Mouse (Mus musculus) embryonic facial prominence, embryonic 12.5 days (tissue): ENCODE results near the gene Relt. TPM values are rescaled to one million over a fixed set of nuclear protein-coding genes. Genes with fewer than 3 reads are reported as not detected.
"Not testable (repeated sequence)": the region's sequence is repeated elsewhere in the genome, so short reads cannot be mapped to it uniquely, and the experiment has no call there.

Source experiments
- ATAC-seq: fragments of 200-750 bp; cut with Nextera tagmentation; 2 replicates; pipeline ENCODE4 v1.8.0; 2017; ENCODE audit not compliant: insufficient number of reproducible peaks, insufficient read depth, low FRiP score, low TSS enrichment
- H3K27ac ChIP-seq: fragments of 300-500 bp; sonication (generic); 2 replicates; pipeline ENCODE4 v1.5.1; 2016; ENCODE audit warnings: mild to moderate bottlenecking
- H3K27me3 ChIP-seq: fragments of 300-500 bp; sonication (generic); 2 replicates; pipeline ENCODE4 v1.6.1; 2016; ENCODE audit warnings: mild to moderate bottlenecking, moderate library complexity
- H3K36me3 ChIP-seq: fragments of 300-500 bp; sonication (generic); 2 replicates; pipeline ENCODE4 v1.6.1; 2016; ENCODE audit warnings: mild to moderate bottlenecking
- H3K4me1 ChIP-seq: fragments of 300-500 bp; sonication (generic); 2 replicates; pipeline ENCODE4 v1.6.1; 2016
- H3K4me2 ChIP-seq: fragments of 300-500 bp; sonication (generic); replicated peaks from 2 replicates; pipeline ENCODE4 v1.6.1; 2016; ENCODE audit warnings: mild to moderate bottlenecking, moderate library complexity
- H3K4me3 ChIP-seq: fragments of 300-500 bp; sonication (generic); 2 replicates; pipeline ENCODE4 v1.5.1; 2016; ENCODE audit warnings: mild to moderate bottlenecking
- H3K9ac ChIP-seq: fragments of 300-500 bp; sonication (generic); 2 replicates; pipeline ENCODE4 v1.6.1; 2016; ENCODE audit warnings: mild to moderate bottlenecking, moderate library complexity
- H3K9me3 ChIP-seq: fragments of 300-500 bp; sonication (generic); 2 replicates; pipeline ENCODE4 v1.6.1; 2016; ENCODE audit warnings: mild to moderate bottlenecking, moderate library complexity
- WGBS: fragments of 180-500 bp; shearing (Covaris S2); methylation state at CpG from one replicate; pipeline ENCODE4 v1.1.7; 2016; 5-methylcytosine and 5-hydroxymethylcytosine counted together
- polyA plus RNA-seq: library from polyadenylated mRNA; unstranded; fragments of >200 nt; fragmentation: Nextera tagmentation; extraction: Ambion mirVana; gene quantifications from 2 replicates; pipeline ENCODE4 v1.2.1, GENCODE M21; 2016

The Relt gene
- polyA plus RNA-seq, 1 experiment from 2014 or later = 3.4 TPM

DNA sequence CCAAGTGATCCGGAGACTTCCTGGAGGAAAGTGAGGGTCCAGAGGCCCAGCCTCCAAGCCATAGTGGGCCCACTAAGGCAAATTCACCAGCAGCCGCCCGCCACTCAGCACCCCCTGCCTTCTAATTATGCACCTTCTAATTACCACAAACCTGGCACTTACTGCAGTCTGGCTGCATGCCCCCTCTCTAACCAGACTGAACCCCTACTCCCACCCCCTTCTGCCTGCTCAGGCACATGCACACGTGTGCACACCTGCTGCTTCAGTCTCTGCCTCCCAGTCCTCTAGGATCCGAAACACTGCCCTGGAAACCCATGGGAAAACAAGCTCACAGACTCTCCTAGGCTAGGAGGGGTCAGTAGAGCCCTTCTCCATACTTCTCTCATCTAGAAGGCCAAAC lies 8.4 kb downstream of the Relt start:
- no peak overlapping the region for H3K27ac ChIP-seq
- no peak overlapping the region for H3K9ac ChIP-seq
- H3K4me1 ChIP-seq = peaks cover 52% of the 10 kb centered on the region
- no peaks in the 10 kb centered on the region for H3K36me3 ChIP-seq
- no peak overlapping the region for H3K4me2 ChIP-seq
- no peak for ATAC-seq
- H3K9me3 ChIP-seq = no peaks in the 10 kb centered on the region
- H3K27me3 ChIP-seq = no peaks in the 10 kb centered on the region
- 56% methylated on average over 5 of the region's 5 CpGs for WGBS
- H3K4me3 ChIP-seq = no peak overlapping the region

DNA sequence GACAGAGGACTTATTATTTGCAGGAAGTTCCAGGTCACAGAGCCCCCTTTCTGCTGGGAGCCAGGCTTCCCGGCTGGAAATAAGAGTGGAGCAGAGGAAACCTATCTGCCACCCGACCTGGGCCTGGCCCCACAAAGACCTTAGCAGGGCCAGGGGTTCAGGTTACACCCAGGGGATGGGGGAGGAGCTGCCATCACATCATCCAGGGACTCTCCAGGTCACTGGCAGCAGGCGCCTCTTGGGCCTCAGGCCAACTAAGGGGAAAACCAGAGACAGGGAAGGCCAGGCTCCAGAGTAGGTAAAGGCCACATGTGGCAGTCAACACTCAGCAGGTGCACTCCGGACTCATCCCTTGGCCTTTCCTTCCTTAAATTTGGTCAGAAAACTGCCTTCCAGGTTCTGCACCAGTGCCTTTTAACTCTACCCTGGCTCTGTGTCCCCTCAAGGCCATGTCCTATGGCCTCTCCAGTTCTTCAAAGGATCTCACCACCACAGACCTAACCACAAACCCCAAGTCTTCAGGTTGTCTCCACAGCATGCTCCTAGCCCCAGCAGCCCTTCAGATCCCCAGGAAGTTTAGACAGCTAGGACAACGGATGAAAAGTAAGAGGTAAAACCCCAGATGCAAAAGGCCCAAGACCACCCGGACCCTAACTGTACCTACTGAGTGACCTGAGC lies 9.0 kb downstream of the Relt start:
- H3K9ac ChIP-seq = no peak overlapping the region
- 38% methylated on average over 6 of the region's 6 CpGs for WGBS
- no peaks in the 10 kb centered on the region for H3K27me3 ChIP-seq
- no peak overlapping the region for H3K4me3 ChIP-seq
- H3K4me1 ChIP-seq = peaks cover 52% of the 10 kb centered on the region
- H3K36me3 ChIP-seq = no peaks in the 10 kb centered on the region
- no peak overlapping the region for H3K27ac ChIP-seq
- H3K9me3 ChIP-seq = no peaks in the 10 kb centered on the region
- ATAC-seq = no peak
- no peak overlapping the region for H3K4me2 ChIP-seq

DNA sequence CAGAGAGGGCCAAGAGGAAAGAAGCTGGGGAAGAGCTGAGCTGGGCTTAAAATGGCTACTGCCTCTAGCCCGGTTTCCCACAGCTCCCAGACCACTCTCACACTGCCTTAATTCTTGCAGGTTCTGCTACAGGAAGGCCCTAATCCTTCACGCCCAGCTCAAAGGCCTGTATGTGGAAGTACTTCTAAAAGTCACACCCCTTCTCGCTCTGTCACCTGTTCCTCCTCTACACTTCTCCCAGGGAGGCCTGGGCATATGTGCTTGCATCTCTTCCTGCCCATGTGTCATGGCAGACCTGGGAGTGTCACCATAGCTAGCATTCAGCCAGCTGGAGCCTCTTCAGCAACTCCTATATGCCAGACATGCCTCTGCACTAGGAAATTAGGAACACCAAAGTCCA lies 9.8 kb downstream of the Relt start:
- peaks cover 47% of the 10 kb centered on the region for H3K4me1 ChIP-seq
- no peaks in the 10 kb centered on the region for H3K36me3 ChIP-seq
- no peak for ATAC-seq
- H3K27ac ChIP-seq = no peak overlapping the region
- H3K9ac ChIP-seq = no peak overlapping the region
- H3K9me3 ChIP-seq = no peaks in the 10 kb centered on the region
- H3K4me2 ChIP-seq = no peak overlapping the region
- 76% methylated on average over 3 of the region's 3 CpGs for WGBS
- no peak overlapping the region for H3K4me3 ChIP-seq
- H3K27me3 ChIP-seq = no peaks in the 10 kb centered on the region

DNA sequence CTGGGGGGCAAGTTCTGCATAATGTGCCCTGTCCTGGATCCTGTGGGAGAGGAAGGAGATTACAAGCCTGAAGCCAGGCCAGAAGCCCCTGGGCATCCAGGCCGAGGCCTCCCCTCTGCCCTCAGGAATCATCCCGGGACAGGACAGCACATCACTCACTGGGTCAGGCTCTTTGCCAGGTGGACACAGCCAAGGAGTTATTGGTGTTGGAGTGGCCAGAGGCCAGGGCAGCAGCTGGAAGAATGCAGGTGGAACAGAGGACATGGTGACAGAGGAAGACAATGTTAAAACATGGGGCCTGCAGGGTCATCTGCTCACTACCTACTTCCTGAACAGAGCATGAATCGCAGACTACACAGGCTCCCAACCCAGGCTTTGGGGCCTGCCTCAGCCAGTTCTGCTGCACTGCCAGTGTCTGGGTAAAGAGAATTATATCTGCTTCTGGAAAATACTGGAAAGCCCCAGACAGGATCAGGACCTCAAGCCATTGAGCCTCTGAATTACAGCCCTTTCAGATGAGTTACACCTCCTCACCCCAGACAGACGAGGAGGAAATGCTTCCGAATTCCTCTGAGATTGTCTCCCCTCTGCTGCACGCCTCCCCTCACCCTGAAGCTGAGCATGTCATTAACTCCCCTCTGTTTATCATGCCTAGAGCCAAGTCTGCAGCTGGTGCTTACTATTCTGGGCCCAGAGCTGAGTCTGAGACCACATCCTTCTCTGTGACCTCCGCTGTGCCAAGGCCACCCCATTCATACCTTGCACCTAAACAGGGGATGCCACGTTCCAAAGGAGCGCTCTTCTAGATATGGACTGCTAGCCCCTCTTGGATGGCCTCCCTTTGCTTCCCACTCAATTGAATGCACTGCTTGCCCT lies 11.5 kb downstream of the Relt start:
- Histone ChIP-seq H3K36me3 (no peaks in the 10 kb centered on the region; the same call in 1 of the 2 replicates), H3K27me3 (no peaks in the 10 kb centered on the region), H3K27ac (no peak overlapping the region), H3K9me3 (no peaks in the 10 kb centered on the region), H3K4me2 (no peak overlapping the region), H3K9ac (no peak overlapping the region; the same call in 1 of the 2 replicates), H3K4me3 (no peak overlapping the region), H3K4me1 (peaks cover 35% of the 10 kb centered on the region)
- 71% methylated on average over 9 of the region's 9 CpGs for WGBS
- ATAC-seq = no peak

DNA sequence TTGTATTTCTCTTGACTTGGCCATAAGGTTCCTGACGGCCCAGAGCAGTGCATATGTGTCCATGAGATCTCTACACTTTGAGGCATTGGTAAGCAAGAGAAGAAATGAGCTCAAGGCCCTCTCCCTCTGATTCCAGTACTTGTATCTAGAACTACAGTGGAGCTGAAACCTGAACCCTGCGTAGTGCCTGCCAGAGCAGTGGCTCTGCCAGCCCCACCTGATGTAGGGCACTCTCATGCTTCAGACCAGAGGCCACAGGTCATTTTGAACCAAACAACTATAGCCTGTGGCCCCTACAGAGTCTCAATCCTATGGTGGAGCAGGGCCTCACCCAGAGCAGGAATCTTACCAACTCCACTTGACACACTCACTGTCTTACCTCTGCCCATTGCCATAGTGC lies 13.7 kb downstream of the Relt start:
- no peak overlapping the region for H3K4me2 ChIP-seq
- no peak for ATAC-seq
- H3K36me3 ChIP-seq = no peaks in the 10 kb centered on the region; the same call in 1 of the 2 replicates
- no peak overlapping the region for H3K4me3 ChIP-seq
- 87% methylated on average over 2 of the region's 2 CpGs for WGBS
- no peak overlapping the region for H3K9ac ChIP-seq
- H3K27ac ChIP-seq = no peak overlapping the region
- peaks cover 27% of the 10 kb centered on the region for H3K4me1 ChIP-seq
- no peaks in the 10 kb centered on the region for H3K27me3 ChIP-seq
- H3K9me3 ChIP-seq = no peaks in the 10 kb centered on the region

DNA sequence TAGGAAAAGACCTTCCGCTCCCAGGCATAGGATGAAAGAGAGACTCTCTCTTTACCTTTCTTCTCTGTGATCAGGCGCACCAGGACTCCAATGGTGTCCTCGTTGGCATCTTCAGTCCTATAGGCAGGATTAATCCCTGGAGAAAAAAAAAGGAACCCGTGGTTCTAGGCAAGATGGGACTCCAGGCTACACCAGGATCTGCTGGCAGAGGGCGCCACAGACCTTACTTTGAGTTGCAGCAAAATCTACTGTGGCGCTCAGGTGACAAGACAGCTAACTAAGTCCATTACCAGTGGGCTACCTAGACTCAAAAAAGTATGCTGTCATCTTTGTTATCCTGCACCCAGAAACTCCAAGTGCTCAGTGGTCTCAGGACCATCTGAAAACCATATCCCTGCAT lies 14.5 kb downstream of the Relt start:
- no peak overlapping the region for H3K27ac ChIP-seq
- H3K27me3 ChIP-seq = no peaks in the 10 kb centered on the region
- H3K9ac ChIP-seq = no peak overlapping the region
- no peak overlapping the region for H3K4me3 ChIP-seq
- H3K9me3 ChIP-seq = no peaks in the 10 kb centered on the region
- no peaks in the 10 kb centered on the region; the same call in 1 of the 2 replicates for H3K36me3 ChIP-seq
- WGBS = 31% methylated on average over 6 of the region's 6 CpGs
- H3K4me2 ChIP-seq = no peak overlapping the region
- ATAC-seq = no peak
- peaks cover 19% of the 10 kb centered on the region; the same call in 1 of the 2 replicates for H3K4me1 ChIP-seq

GRCm38 (mm10) chr7:100847131-100847530 lies 16.1 kb downstream of the Relt start:
- ATAC-seq = no peak
- Histone ChIP-seq H3K4me3 (no peak overlapping the region), H3K27me3 (no peaks in the 10 kb centered on the region), H3K36me3 (no peaks in the 10 kb centered on the region; the same call in 1 of the 2 replicates), H3K4me2 (no peak overlapping the region), H3K27ac (no peak overlapping the region), H3K9ac (no peak overlapping the region), H3K4me1 (peaks cover 14% of the 10 kb centered on the region; the same call in 1 of the 2 replicates), H3K9me3 (no peaks in the 10 kb centered on the region)
- WGBS = 86% methylated on average over 6 of the region's 6 CpGs

- not testable (repeated sequence) for H3K9ac ChIP-seq, H3K27ac ChIP-seq, H3K9me3 ChIP-seq, H3K4me2 ChIP-seq, H3K4me3 ChIP-seq, H3K27me3 ChIP-seq, ATAC-seq, H3K36me3 ChIP-seq, H3K4me1 ChIP-seq
- 56% methylated on average over 7 of the region's 7 CpGs for WGBS
Measured at GRCm38 (mm10) chr7:100846033-100846432, 17.2 kb downstream of the Relt start.

DNA sequence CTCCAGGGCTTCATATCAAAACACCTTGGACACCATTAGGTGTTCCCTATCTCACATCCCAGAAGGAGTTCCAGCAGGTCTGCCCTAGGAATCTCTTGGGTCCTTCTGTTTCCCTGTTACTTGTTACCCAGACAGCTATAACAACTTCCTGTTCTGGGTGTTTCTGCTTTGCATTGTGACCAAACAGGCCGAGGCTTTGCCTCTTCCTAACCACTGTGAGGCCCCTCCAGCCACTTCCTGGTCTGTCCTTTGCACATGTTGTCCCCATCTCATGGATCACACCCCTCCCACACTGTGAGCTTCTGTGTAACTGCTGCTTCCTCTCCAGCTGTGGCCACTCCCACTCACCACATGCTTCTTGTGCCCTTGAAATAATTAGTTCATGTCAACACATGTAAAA lies 17.8 kb downstream of the Relt start:
- Histone ChIP-seq H3K9ac (no peak overlapping the region), H3K36me3 (no peaks in the 10 kb centered on the region; the same call in 1 of the 2 replicates), H3K4me2 (no peak overlapping the region), H3K9me3 (no peaks in the 10 kb centered on the region), H3K4me3 (no peak overlapping the region), H3K27ac (0 out of 2 replicates have a peak overlapping the region, but pooled peaks have one; percentile 36), H3K4me1 (peaks cover 8% of the 10 kb centered on the region; the same call in 1 of the 2 replicates), H3K27me3 (no peaks in the 10 kb centered on the region)
- WGBS = 15% methylated on average over 1 of the region's 1 CpGs
- no peak for ATAC-seq

DNA sequence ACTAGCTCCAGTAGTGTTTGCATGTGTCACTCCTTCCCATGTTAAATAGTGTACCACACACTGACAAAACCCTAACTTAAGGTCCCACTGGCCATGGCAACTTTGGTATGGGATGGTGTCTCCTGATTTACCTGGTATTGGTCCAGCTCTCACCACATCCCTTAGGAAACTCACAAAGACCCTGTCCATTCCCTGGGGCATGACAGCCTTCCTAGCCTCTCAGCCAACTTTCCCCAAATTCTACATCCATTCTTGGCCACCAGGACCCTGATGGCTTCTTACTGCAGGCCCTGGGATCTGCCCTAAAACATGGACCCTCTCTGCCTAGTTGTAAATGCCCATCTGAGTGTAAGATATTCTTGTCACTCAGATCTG lies 18.2 kb downstream of the Relt start:
- no peaks in the 10 kb centered on the region; the same call in 1 of the 2 replicates for H3K36me3 ChIP-seq
- no peak overlapping the region for H3K9ac ChIP-seq
- no peaks in the 10 kb centered on the region for H3K27me3 ChIP-seq
- H3K27ac ChIP-seq = 0 out of 2 replicates have a peak overlapping the region, but pooled peaks have one; percentile 36
- no peaks in the 10 kb centered on the region for H3K9me3 ChIP-seq
- ATAC-seq = no peak
- peaks cover 8% of the 10 kb centered on the region; the same call in 1 of the 2 replicates for H3K4me1 ChIP-seq
- H3K4me2 ChIP-seq = no peak overlapping the region
- H3K4me3 ChIP-seq = no peak overlapping the region

GRCm38 (mm10) chr7:100844385-100845025 lies 18.7 kb downstream of the Relt start:
- no peak for ATAC-seq
- Histone ChIP-seq H3K4me2 (no peak overlapping the region), H3K4me3 (no peak overlapping the region), H3K36me3 (no peaks in the 10 kb centered on the region; the same call in 1 of the 2 replicates), H3K27ac (no peak overlapping the region), H3K9me3 (no peaks in the 10 kb centered on the region), H3K9ac (no peak overlapping the region), H3K27me3 (no peaks in the 10 kb centered on the region), H3K4me1 (peaks cover 8% of the 10 kb centered on the region; the same call in 1 of the 2 replicates)
- 80% methylated on average over 2 of the region's 2 CpGs for WGBS
